Mouse (Mus musculus): Measurements from ENCODE around the gene Rras2. TPM values are rescaled to one million over a fixed set of nuclear protein-coding genes. Genes with fewer than 3 reads are reported as not detected.

The Rras2 gene
- polyA plus RNA-seq, 1 experiment: 57.4 TPM

DNA sequence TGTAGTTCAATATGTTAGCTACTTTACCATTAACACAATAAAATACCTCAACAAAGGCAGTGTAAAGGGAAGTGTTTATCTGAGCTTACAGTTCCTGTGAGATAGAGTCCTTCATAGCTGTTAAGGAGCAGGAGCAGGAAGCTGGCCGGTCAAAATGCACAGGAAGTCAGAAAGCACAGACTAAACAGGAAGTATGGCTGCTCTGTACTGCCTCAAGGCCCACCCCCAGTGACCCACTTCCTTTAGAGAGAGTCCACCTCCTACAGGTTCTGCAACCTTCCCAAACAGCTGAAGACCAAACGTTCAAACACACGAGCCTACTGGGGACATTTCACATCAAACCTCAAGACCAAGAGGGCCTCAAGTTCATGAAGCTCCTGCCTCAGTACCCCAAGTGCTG lies 28.3 kb upstream of the Rras2 start:
- H3K27me3 ChIP-seq (ENCODE audit: control insufficient read depth, insufficient read depth, insufficient read length): no peaks in the 10 kb centered on the region
- no peaks in the 10 kb centered on the region for H3K79me2 ChIP-seq (ENCODE audit: control insufficient read depth, insufficient read depth)
- H3K4me2 ChIP-seq (ENCODE audit: low read depth): no peak overlapping the region
- no peak overlapping the region for H3ac ChIP-seq (ENCODE audit: control insufficient read depth, insufficient read length)
- H3K4me3 ChIP-seq: no peak overlapping the region
- TF ChIP-seq POLR2A (IDR thresholded peaks at IDR 0.05; ENCODE audit: insufficient read length, low read depth) (no peak), POLR2AphosphoS2 (IDR thresholded peaks at IDR 0.05; ENCODE audit: insufficient read length, low read depth) (no peak), CEBPB (IDR thresholded peaks at IDR 0.05; ENCODE audit: insufficient read depth, poor library complexity, severe bottlenecking) (no peak), E2F4 (IDR thresholded peaks at IDR 0.05; ENCODE audit: insufficient read depth) (no peak), SRF (IDR thresholded peaks at IDR 0.05; ENCODE audit: control insufficient read depth, insufficient read length, low read depth) (no peak), TCF3 (IDR thresholded peaks at IDR 0.05; ENCODE audit: insufficient read length, low read depth) (no peak), TCF12 (IDR thresholded peaks at IDR 0.05; ENCODE audit: insufficient read depth, poor library complexity, severe bottlenecking) (no peak), MYOD1 (IDR thresholded peaks at IDR 0.05; ENCODE audit: control insufficient read depth in 1 of 3, insufficient read length in 2 of 3, low read depth in 2 of 3) (no peak), USF1 (IDR thresholded peaks at IDR 0.05; ENCODE audit: low read depth) (no peak), REST (IDR thresholded peaks at IDR 0.05; ENCODE audit: insufficient read depth, insufficient read length) (no peak), MAX (IDR thresholded peaks at IDR 0.05; ENCODE audit: low read depth) (no peak), MYOG (IDR thresholded peaks at IDR 0.05; ENCODE audit: control insufficient read depth in 1 of 3, insufficient read depth in 1 of 3, insufficient read length in 2 of 3, low read depth in 2 of 3) (no peak)
- no peaks in the 10 kb centered on the region for H3K36me3 ChIP-seq (ENCODE audit: control insufficient read depth, insufficient read depth)

DNA sequence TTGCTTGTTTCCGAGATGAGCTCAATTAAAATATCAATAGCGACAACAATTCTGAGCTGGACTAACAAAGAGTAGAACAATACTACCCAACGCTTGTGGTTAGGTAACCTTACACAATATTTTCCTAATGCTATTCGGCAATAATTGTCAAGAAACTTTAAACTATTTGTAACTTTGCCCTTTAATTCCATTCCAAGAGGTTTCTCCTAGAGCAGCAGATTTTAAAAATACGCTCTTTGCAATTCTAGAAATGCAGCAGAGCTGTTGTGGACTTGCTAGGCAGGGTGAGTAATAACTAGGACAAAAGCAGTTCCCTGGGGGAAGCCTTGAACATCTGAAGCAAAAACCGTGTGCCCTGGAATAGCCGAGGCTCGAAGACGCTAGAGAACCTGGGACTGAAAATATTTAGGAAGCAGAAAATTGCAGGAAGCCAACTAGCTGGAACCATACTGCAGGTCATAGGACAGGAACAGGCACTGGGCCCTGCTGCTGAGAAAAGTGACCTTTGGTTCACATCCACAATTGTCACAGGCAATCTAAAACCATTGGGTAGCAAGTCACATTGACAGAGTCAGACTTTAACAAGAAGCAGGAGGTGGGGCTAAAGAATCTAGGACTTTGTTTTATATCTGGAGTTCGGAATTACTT lies 24.7 kb upstream of the Rras2 start:
- H3K4me2 ChIP-seq (ENCODE audit: low read depth): no peak overlapping the region
- no peaks in the 10 kb centered on the region for H3K79me2 ChIP-seq (ENCODE audit: control insufficient read depth, insufficient read depth)
- H3K4me3 ChIP-seq: no peak overlapping the region
- no peak for TF ChIP-seq MYOD1 (IDR thresholded peaks at IDR 0.05; ENCODE audit: control insufficient read depth in 1 of 3, insufficient read length in 2 of 3, low read depth in 2 of 3)
- no peak for TF ChIP-seq SRF (IDR thresholded peaks at IDR 0.05; ENCODE audit: control insufficient read depth, insufficient read length, low read depth)
- no peak for TF ChIP-seq CEBPB (IDR thresholded peaks at IDR 0.05; ENCODE audit: insufficient read depth, poor library complexity, severe bottlenecking)
- no peak for TF ChIP-seq USF1 (IDR thresholded peaks at IDR 0.05; ENCODE audit: low read depth)
- no peak for TF ChIP-seq MAX (IDR thresholded peaks at IDR 0.05; ENCODE audit: low read depth)
- TF ChIP-seq TCF3 (IDR thresholded peaks at IDR 0.05; ENCODE audit: insufficient read length, low read depth): no peak
- TF ChIP-seq POLR2A (IDR thresholded peaks at IDR 0.05; ENCODE audit: insufficient read length, low read depth): no peak
- H3ac ChIP-seq (ENCODE audit: control insufficient read depth, insufficient read length): no peak overlapping the region
- no peaks in the 10 kb centered on the region for H3K36me3 ChIP-seq (ENCODE audit: control insufficient read depth, insufficient read depth)
- H3K27me3 ChIP-seq (ENCODE audit: control insufficient read depth, insufficient read depth, insufficient read length): no peaks in the 10 kb centered on the region

- H3ac ChIP-seq (ENCODE audit: control insufficient read depth, insufficient read length): no peak overlapping the region
- H3K4me3 ChIP-seq: no peak overlapping the region
- no peak overlapping the region for H3K4me2 ChIP-seq (ENCODE audit: low read depth)
- no peaks in the 10 kb centered on the region for H3K27me3 ChIP-seq (ENCODE audit: control insufficient read depth, insufficient read depth, insufficient read length)
- H3K79me2 ChIP-seq (ENCODE audit: control insufficient read depth, insufficient read depth): no peaks in the 10 kb centered on the region
- no peak for TF ChIP-seq E2F4 (IDR thresholded peaks at IDR 0.05; ENCODE audit: insufficient read depth)
- no peak for TF ChIP-seq MYOG (IDR thresholded peaks at IDR 0.05; ENCODE audit: control insufficient read depth in 1 of 3, insufficient read depth in 1 of 3, insufficient read length in 2 of 3, low read depth in 2 of 3)
- TF ChIP-seq POLR2AphosphoS2 (IDR thresholded peaks at IDR 0.05; ENCODE audit: insufficient read length, low read depth): no peak
- no peak for TF ChIP-seq SRF (IDR thresholded peaks at IDR 0.05; ENCODE audit: control insufficient read depth, insufficient read length, low read depth)
- TF ChIP-seq MAX (IDR thresholded peaks at IDR 0.05; ENCODE audit: low read depth): no peak
- TF ChIP-seq REST (IDR thresholded peaks at IDR 0.05; ENCODE audit: insufficient read depth, insufficient read length): no peak
- no peaks in the 10 kb centered on the region for H3K36me3 ChIP-seq (ENCODE audit: control insufficient read depth, insufficient read depth)
Measured at GRCm38 (mm10) chr7:114140026-114140425, 22.4 kb upstream of the Rras2 start.

DNA sequence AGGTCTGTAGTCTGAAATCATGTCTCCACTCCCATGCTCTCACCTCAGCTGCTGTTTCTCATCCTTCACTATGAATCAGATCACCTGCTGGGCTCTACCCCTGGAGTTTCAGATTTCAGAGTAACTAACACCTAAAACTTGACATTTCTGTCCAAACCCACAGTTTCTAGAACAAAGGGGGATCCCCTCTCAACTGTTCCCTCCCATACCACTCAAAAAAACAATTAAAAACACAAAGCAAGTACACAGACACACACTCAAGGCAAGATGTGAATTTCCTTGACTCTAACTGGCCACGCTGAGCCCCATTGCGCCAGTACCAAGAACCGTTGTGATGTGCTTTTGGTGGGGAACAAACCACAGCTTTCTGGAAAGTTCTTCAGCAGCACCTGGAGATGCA lies 21.8 kb upstream of the Rras2 start:
- Histone ChIP-seq H3K27me3 (ENCODE audit: control insufficient read depth, insufficient read depth, insufficient read length) (no peaks in the 10 kb centered on the region), H3K36me3 (ENCODE audit: control insufficient read depth, insufficient read depth) (no peaks in the 10 kb centered on the region)
- no peak for TF ChIP-seq SRF (IDR thresholded peaks at IDR 0.05; ENCODE audit: control insufficient read depth, insufficient read length, low read depth)
- no peak for TF ChIP-seq TCF3 (IDR thresholded peaks at IDR 0.05; ENCODE audit: insufficient read length, low read depth)
- TF ChIP-seq USF1 (IDR thresholded peaks at IDR 0.05; ENCODE audit: low read depth): no peak
- no peak for TF ChIP-seq POLR2A (IDR thresholded peaks at IDR 0.05; ENCODE audit: insufficient read length, low read depth)
- no peak for TF ChIP-seq TCF12 (IDR thresholded peaks at IDR 0.05; ENCODE audit: insufficient read depth, poor library complexity, severe bottlenecking)
- TF ChIP-seq E2F4 (IDR thresholded peaks at IDR 0.05; ENCODE audit: insufficient read depth): no peak
- TF ChIP-seq POLR2AphosphoS2 (IDR thresholded peaks at IDR 0.05; ENCODE audit: insufficient read length, low read depth): no peak
- TF ChIP-seq MYOD1 (IDR thresholded peaks at IDR 0.05; ENCODE audit: control insufficient read depth in 1 of 3, insufficient read length in 2 of 3, low read depth in 2 of 3): no peak
- no peak for TF ChIP-seq MYOG (IDR thresholded peaks at IDR 0.05; ENCODE audit: control insufficient read depth in 1 of 3, insufficient read depth in 1 of 3, insufficient read length in 2 of 3, low read depth in 2 of 3)

DNA sequence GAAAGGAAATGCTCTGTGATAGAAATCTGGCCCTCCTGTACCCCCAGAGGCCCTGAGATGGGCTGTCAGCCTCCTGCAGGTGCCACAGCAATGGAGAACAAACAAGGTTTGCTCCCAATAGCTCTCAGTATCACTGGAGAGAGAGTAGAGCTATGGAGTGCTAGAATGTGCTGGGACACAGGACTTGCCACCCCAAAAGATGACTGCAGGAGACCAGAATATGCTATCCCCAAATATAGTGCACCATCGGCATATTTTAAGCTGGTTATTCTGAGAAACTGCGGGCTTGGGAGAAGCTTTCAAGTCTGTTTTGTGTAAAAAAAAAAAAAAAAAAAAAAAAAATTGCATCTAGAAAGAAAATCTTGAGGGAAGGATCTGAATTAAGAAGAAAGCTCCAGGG lies 20.7 kb upstream of the Rras2 start:
- no peak overlapping the region for H3K4me2 ChIP-seq (ENCODE audit: low read depth)
- H3ac ChIP-seq (ENCODE audit: control insufficient read depth, insufficient read length): no peak overlapping the region
- TF ChIP-seq MAX (IDR thresholded peaks at IDR 0.05; ENCODE audit: low read depth) (no peak), MYOG (IDR thresholded peaks at IDR 0.05; ENCODE audit: control insufficient read depth in 1 of 3, insufficient read depth in 1 of 3, insufficient read length in 2 of 3, low read depth in 2 of 3) (no peak), POLR2AphosphoS2 (IDR thresholded peaks at IDR 0.05; ENCODE audit: insufficient read length, low read depth) (no peak), REST (IDR thresholded peaks at IDR 0.05; ENCODE audit: insufficient read depth, insufficient read length) (no peak), CEBPB (IDR thresholded peaks at IDR 0.05; ENCODE audit: insufficient read depth, poor library complexity, severe bottlenecking) (no peak), MYOD1 (IDR thresholded peaks at IDR 0.05; ENCODE audit: control insufficient read depth in 1 of 3, insufficient read length in 2 of 3, low read depth in 2 of 3) (no peak), SRF (IDR thresholded peaks at IDR 0.05; ENCODE audit: control insufficient read depth, insufficient read length, low read depth) (no peak), USF1 (IDR thresholded peaks at IDR 0.05; ENCODE audit: low read depth) (no peak), TCF12 (IDR thresholded peaks at IDR 0.05; ENCODE audit: insufficient read depth, poor library complexity, severe bottlenecking) (no peak), E2F4 (IDR thresholded peaks at IDR 0.05; ENCODE audit: insufficient read depth) (no peak), TCF3 (IDR thresholded peaks at IDR 0.05; ENCODE audit: insufficient read length, low read depth) (no peak)
- H3K4me3 ChIP-seq: no peak overlapping the region
- no peaks in the 10 kb centered on the region for H3K27me3 ChIP-seq (ENCODE audit: control insufficient read depth, insufficient read depth, insufficient read length)
- no peaks in the 10 kb centered on the region for H3K79me2 ChIP-seq (ENCODE audit: control insufficient read depth, insufficient read depth)
- H3K36me3 ChIP-seq (ENCODE audit: control insufficient read depth, insufficient read depth): no peaks in the 10 kb centered on the region

More for the DNA sequence above, 21.8 kb upstream of the Rras2 start:
- Histone ChIP-seq H3K4me3 (no peak overlapping the region), H3ac (ENCODE audit: control insufficient read depth, insufficient read length) (no peak overlapping the region), H3K4me2 (ENCODE audit: low read depth) (no peak overlapping the region), H3K79me2 (ENCODE audit: control insufficient read depth, insufficient read depth) (no peaks in the 10 kb centered on the region)
